In genomic region chr6:113471297-113471936, GRCm38 (mm10) we compare ENCODE assay signal across 7 mouse cellular contexts. TPM values are rescaled to one million over a fixed set of nuclear protein-coding genes. Genes with fewer than 3 reads are reported as not detected.
DNase-seq lines count a peak whose midpoint lies in the region; ATAC-seq and TF ChIP-seq lines count a peak whose summit lies in the region.

Gene Il17rc, plus strand, starts transcription at chr6:113471427.

- H3K4me2 ChIP-seq in intestine, postnatal 0 days (replicated peaks; ENCODE audit: low read depth): peak within 1 kb of the TSS; percentile 69
- peak within 1 kb of the TSS; percentile 53 for H3K4me2 ChIP-seq in liver, embryonic 16.5 days (ENCODE audit: low read depth, low read length)

- DNase-seq in MN1 (ENCODE audit: low spot score): peak; percentile 76
- DNase-seq in adrenal gland, adult 2 months: peak; percentile 76
- DNase-seq in heart, adult 11 months: peak; percentile 98
- DNase-seq in urinary bladder, postnatal 14 days (ENCODE audit: low spot score): peak; percentile 77
- DNase-seq in spleen, postnatal 10 days (ENCODE audit: low spot score in 2 of 2): no peak

- peak within 1 kb of the TSS; percentile 41; the same call in 1 of the 2 replicates for H3K27ac ChIP-seq in intestine, postnatal 0 days (ENCODE audit: low read depth, low read length)
- H3K27ac ChIP-seq in liver, embryonic 16.5 days (ENCODE audit: low read length): no peak within 1 kb of the TSS

- no peaks in the 10 kb centered on the region for H3K9me3 ChIP-seq in intestine, postnatal 0 days (ENCODE audit: control insufficient read depth)
- no peaks in the 10 kb centered on the region for H3K9me3 ChIP-seq in liver, embryonic 16.5 days (replicated peaks; ENCODE audit: control insufficient read depth, low read length)

- WGBS in intestine, postnatal 0 days: 11% methylated on average over 12 of the region's 12 CpGs
- 39% methylated on average over 12 of the region's 12 CpGs for WGBS in liver, embryonic 16.5 days (ENCODE audit: insufficient replicate concordance)

- H3K4me1 ChIP-seq in intestine, postnatal 0 days (replicated peaks; ENCODE audit: control insufficient read depth, insufficient read depth, low read length): peaks cover 3% of the 10 kb centered on the region; the same call in 1 of the 2 replicates
- peaks cover 8% of the 10 kb centered on the region for H3K4me1 ChIP-seq in liver, embryonic 16.5 days (ENCODE audit: control insufficient read depth, low read depth, low read length)

- ATAC-seq in intestine, postnatal 0 days: peak; percentile 57
- ATAC-seq in liver, embryonic 16.5 days (ENCODE audit: low read depth): peak; percentile 60

- H3K36me3 ChIP-seq in intestine, postnatal 0 days (ENCODE audit: control insufficient read depth, insufficient read depth): no peaks in the 10 kb centered on the region
- H3K36me3 ChIP-seq in liver, embryonic 16.5 days (ENCODE audit: control insufficient read depth, insufficient read depth): no peaks in the 10 kb centered on the region

- H3K4me3 ChIP-seq in intestine, postnatal 0 days (ENCODE audit: low read depth, low read length): peak within 1 kb of the TSS; percentile 26
- peak within 1 kb of the TSS; percentile 42 for H3K4me3 ChIP-seq in liver, embryonic 16.5 days (ENCODE audit: low read depth, low read length)

- H3K9ac ChIP-seq in intestine, postnatal 0 days (ENCODE audit: low read depth, low read length): peak within 1 kb of the TSS; percentile 50
- H3K9ac ChIP-seq in liver, embryonic 16.5 days (ENCODE audit: low read depth, low read length): no peak within 1 kb of the TSS; the same call in 1 of the 2 replicates

- H3K27me3 ChIP-seq in intestine, postnatal 0 days (replicated peaks; ENCODE audit: control insufficient read depth, insufficient read depth, low read length): no peaks in the 10 kb centered on the region
- H3K27me3 ChIP-seq in liver, embryonic 16.5 days (ENCODE audit: control insufficient read depth, insufficient read depth, low read depth, low read length): peaks cover 20% of the 10 kb centered on the region

- no peak for TF ChIP-seq CTCF in intestine, postnatal 0 days (IDR thresholded peaks at IDR 0.05; ENCODE audit: low read depth)

RNA-seq across cellular contexts. Expression of gene Il17rc, which starts in this region (rescaled TPM):
- 10 to 100 TPM; 17.0 to 22.0 TPM for total RNA-seq in adrenal gland, adult 2 months (2021)
- polyA plus RNA-seq in adrenal gland, adult 2 months (2012; rRNA removed): 90.8 and 103 TPM in 2 replicates
- 16.5 and 17.4 TPM in 2 replicates for polyA plus RNA-seq in intestine, postnatal 0 days (2015; fragmentation: Nextera tagmentation; extraction: Ambion mirVana)
- 9.5 and 11.9 TPM in 2 replicates for polyA plus RNA-seq in liver, embryonic 16.5 days (2015; fragmentation: Nextera tagmentation; extraction: Ambion mirVana)

Comparison
In these comparisons a context has a peak if more than half of its experiments do, and no peak if none do; other contexts are left out.
1. DNase-seq: peak in MN1 (single experiment), adrenal gland, adult 2 months (single experiment), heart, adult 11 months (single experiment) and urinary bladder, postnatal 14 days (single experiment); none in spleen, postnatal 10 days (0 of 2).